Mouse (Mus musculus) embryonic facial prominence, embryonic 10.5 days (tissue): ENCODE data around the gene Soga3. TPM values are rescaled to one million over a fixed set of nuclear protein-coding genes. Genes with fewer than 3 reads are reported as not detected.
A peak's percentile ranks its signal among the peaks of the same experiment; 100 is the strongest.

ENCODE experiments used
- DNase-seq: peaks from one replicate; pipeline ENCODE4 v3.0.0-alpha.2; 2017; ENCODE audit warnings: low spot score
- H3K27ac ChIP-seq: fragments of 300-500 bp; sonication (generic); replicated peaks from 2 replicates; pipeline ENCODE4 v1.5.1; 2016; ENCODE audit warnings: mild to moderate bottlenecking
- H3K27me3 ChIP-seq: fragments of 300-500 bp; sonication (generic); replicated peaks from 2 replicates; pipeline ENCODE4 v1.6.1; 2016; ENCODE audit warnings: low read depth, mild to moderate bottlenecking; ENCODE audit not compliant: poor library complexity, severe bottlenecking
- H3K36me3 ChIP-seq: fragments of 300-500 bp; sonication (generic); replicated peaks from 2 replicates; pipeline ENCODE4 v1.6.1; 2016; ENCODE audit warnings: mild to moderate bottlenecking, moderate library complexity
- H3K4me1 ChIP-seq: fragments of 300-500 bp; sonication (generic); 2 replicates; pipeline ENCODE4 v1.6.1; 2016
- H3K4me3 ChIP-seq: fragments of 300-500 bp; sonication (generic); 2 replicates; pipeline ENCODE4 v1.5.1; 2016; ENCODE audit warnings: mild to moderate bottlenecking, moderate library complexity
- H3K9me3 ChIP-seq: fragments of 300-500 bp; sonication (generic); 2 replicates; pipeline ENCODE4 v1.6.1; 2016; ENCODE audit warnings: mild to moderate bottlenecking
- WGBS: fragments of 180-500 bp; shearing (Covaris S2); methylation state at CpG from one replicate; pipeline ENCODE4 v1.1.7; 2016; 5-methylcytosine and 5-hydroxymethylcytosine counted together
- polyA plus RNA-seq: library from polyadenylated mRNA; unstranded; fragments of >200 nt; fragmentation: Nextera tagmentation; extraction: Ambion mirVana; gene quantifications from 2 replicates; pipeline ENCODE4 v1.2.1, GENCODE M21; 2016

The Soga3 gene
- polyA plus RNA-seq, 1 experiment from 2014 or later: 6.3 TPM

DNA sequence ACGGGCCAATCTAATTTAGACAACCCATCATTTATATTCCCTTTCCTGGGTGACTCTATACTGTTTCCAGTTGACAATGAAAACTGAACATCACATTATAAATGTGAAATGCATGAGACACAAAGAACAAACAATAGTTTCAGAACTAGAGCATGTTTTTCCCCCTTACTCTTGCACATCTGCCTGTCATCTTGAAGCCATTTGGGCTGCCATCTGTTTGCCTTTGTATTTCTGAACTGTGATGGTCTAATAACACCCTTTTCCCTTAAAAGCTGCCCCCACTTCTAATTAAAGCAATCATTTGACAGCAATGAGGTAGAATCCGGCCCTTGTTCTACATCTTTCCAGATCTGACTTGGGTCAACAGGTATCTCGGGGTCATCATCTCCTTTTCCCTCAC is 32.0 kb downstream of the Soga3 start:
- Histone ChIP-seq H3K27me3 (no peaks in the 10 kb centered on the region), H3K4me3 (no peak overlapping the region), H3K4me1 (no peaks in the 10 kb centered on the region), H3K27ac (no peak overlapping the region), H3K9me3 (peaks cover 5% of the 10 kb centered on the region; the same call in 1 of the 2 replicates), H3K36me3 (peaks cover 14% of the 10 kb centered on the region)
- no peak for DNase-seq
- 69% methylated on average over 3 of the region's 3 CpGs for WGBS

DNA sequence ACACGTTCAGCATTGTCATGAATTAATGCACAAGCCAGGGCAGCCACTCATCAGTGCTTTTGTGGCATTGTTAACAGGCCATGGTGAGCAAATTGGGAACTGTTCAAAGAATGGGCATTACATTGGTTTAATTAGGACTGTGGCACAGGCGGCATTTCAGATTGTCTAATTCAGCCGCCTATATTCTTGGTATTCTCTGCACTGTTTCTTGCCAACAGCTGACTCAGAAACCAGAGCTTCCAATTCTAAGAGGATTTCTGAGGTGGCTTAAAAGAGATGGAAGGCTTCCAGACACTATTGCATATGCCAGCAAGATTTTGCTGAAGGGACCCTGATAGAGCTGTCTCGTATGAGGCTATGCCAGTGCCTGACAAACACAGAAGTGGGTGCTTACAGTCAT is 33.2 kb downstream of the Soga3 start:
- no peak overlapping the region for H3K27ac ChIP-seq
- 88% methylated on average over 4 of the region's 4 CpGs for WGBS
- DNase-seq: no peak
- H3K36me3 ChIP-seq: peaks cover 4% of the 10 kb centered on the region
- H3K4me1 ChIP-seq: no peaks in the 10 kb centered on the region
- no peaks in the 10 kb centered on the region for H3K27me3 ChIP-seq
- H3K9me3 ChIP-seq: no peaks in the 10 kb centered on the region
- no peak overlapping the region for H3K4me3 ChIP-seq

DNA sequence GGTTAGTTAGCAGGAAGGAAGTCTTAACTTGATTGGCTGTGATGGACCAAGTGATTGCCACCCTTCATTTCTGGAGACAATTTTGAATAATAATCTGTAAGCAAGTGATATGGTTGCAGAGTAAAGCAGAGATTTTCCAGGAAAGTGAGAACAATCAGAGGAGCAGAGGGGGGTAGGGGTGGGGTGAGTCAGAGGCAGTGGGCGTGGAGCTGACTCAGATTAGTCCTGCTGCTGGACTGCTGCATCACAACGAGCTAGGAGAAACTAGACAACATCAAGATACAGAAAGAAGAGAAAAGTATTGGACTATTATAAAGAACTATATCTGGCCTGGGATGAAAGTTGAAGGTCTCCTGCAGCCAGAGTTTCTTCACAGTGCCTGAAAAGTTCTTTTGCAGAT is 34.4 kb downstream of the Soga3 start:
- H3K4me1 ChIP-seq: no peaks in the 10 kb centered on the region
- no peak overlapping the region for H3K4me3 ChIP-seq
- no peaks in the 10 kb centered on the region for H3K9me3 ChIP-seq
- H3K27ac ChIP-seq: no peak overlapping the region
- H3K27me3 ChIP-seq: no peaks in the 10 kb centered on the region
- peaks cover 7% of the 10 kb centered on the region; the same call in 1 of the 2 replicates for H3K36me3 ChIP-seq
- WGBS: 50% methylated on average over 2 of the region's 2 CpGs
- no peak for DNase-seq

DNA sequence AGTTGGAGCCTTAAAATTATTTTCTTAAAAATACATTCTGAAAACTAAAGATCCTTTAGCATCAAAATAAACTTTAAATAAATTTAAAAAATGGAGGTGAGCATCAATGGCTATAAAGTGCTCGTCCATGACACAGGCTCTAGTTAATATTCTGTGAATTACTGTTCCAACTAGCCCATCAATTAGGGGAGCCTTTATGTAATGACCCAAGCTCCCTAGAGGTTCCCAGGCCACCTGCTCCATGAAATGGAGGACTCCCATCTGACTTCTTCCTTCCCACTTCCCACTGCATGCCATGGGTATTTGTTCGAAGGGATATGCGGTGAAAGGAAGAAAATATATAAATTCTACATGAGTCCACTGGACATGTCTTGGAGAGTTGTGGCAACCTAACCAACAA is 36.6 kb downstream of the Soga3 start:
- Histone ChIP-seq H3K27ac (no peak overlapping the region), H3K4me3 (no peak overlapping the region), H3K36me3 (peaks cover 7% of the 10 kb centered on the region; the same call in 1 of the 2 replicates), H3K4me1 (no peaks in the 10 kb centered on the region), H3K9me3 (no peaks in the 10 kb centered on the region), H3K27me3 (no peaks in the 10 kb centered on the region)
- WGBS: 92% methylated on average over 3 of the region's 3 CpGs
- DNase-seq: no peak

DNA sequence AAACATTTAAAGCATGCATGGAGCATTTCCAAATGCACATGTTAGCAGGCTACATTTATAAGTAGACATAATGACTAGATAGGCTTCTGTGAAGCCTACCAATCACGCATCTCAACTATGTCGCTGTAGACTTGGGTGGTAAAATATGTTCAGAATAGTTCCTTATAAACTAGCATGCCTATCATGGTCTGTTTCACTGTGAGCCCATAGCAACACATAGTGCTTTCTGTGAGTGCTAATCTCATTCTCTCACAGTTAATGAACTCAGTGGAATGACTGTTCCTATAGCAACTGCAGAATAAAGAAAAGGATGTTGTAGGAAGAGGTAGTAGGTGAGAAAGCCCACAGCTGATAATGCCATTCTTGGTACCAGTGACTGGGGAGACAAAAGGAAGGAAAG is 37.4 kb downstream of the Soga3 start:
- Histone ChIP-seq H3K27ac (no peak overlapping the region), H3K4me3 (no peak overlapping the region), H3K9me3 (no peaks in the 10 kb centered on the region), H3K27me3 (no peaks in the 10 kb centered on the region), H3K4me1 (no peaks in the 10 kb centered on the region), H3K36me3 (peaks cover 7% of the 10 kb centered on the region; the same call in 1 of the 2 replicates)
- DNase-seq: no peak
- 87% methylated on average over 2 of the region's 2 CpGs for WGBS

DNA sequence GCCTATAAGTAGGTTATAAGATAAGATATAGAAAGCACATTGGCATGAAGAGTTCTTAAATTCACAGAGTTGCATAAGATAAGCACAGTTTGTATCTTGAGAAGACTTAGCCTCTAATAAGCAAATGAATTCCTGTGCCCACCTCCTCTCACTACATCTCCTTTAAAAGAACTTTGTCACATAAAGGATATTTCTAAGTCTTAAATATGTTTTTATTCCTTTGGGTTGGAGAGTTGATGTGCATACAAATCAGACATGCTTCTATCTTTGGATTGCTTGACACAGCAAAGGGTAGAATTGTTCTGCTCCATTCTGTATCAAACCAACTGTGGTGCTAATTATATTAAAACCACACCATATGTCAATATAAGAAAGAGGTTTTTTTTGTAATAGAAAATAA is 50.1 kb downstream of the Soga3 start:
- H3K4me3 ChIP-seq: no peak overlapping the region
- H3K27me3 ChIP-seq: no peaks in the 10 kb centered on the region
- no peaks in the 10 kb centered on the region for H3K4me1 ChIP-seq
- H3K9me3 ChIP-seq: peaks cover 12% of the 10 kb centered on the region
- H3K27ac ChIP-seq: no peak overlapping the region
- DNase-seq: no peak
- peaks cover 25% of the 10 kb centered on the region for H3K36me3 ChIP-seq

DNA sequence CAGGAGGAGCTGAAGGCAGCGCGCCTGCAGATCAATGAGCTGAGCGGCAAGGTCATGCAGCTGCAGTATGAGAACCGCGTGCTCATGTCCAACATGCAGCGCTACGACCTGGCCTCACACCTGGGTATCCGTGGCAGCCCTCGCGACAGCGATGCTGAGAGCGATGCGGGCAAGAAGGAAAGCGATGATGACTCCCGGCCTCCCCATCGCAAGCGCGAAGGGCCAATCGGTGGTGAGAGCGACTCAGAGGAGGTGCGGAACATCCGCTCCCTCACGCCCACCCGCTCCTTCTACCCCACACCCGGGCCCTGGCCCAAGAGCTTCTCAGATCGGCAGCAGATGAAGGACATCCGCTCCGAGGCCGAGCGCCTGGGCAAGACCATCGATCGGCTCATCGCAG is 53.2 kb downstream of the Soga3 start:
- Histone ChIP-seq H3K36me3 (peaks cover 33% of the 10 kb centered on the region), H3K4me1 (no peaks in the 10 kb centered on the region), H3K27me3 (no peaks in the 10 kb centered on the region), H3K9me3 (peaks cover 12% of the 10 kb centered on the region), H3K4me3 (no peak overlapping the region), H3K27ac (no peak overlapping the region)
- DNase-seq: no peak
- WGBS: 95% methylated on average over 33 of the region's 33 CpGs

DNA sequence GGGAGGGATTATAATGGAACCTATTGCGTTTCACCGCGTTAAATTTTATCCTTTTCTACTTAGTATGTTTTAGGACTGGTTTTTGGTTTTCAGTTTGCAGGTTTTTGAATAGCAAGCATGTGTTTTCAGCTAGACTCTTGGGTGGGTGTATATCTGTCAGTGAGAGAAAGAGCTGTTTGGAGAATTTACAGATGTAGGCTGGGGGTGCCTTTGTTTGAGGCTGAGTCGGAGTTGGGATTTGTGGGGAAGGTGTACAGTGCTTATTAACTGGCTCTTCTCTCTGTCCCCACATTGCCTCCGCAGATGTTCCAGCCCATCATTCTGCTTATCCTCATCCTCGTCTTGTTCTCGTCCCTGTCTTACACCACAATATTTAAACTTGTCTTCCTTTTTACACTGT is 55.0 kb downstream of the Soga3 start, which contains the start of gene Gm49353:
Gene Gm49353 (plus strand): TSS at position 313 of the 400 bp plus-strand sequence.
- no peak for DNase-seq
- Histone ChIP-seq H3K36me3 (peaks cover 33% of the 10 kb centered on the region), H3K27ac (no peak within 1 kb of the TSS), H3K9me3 (peaks cover 12% of the 10 kb centered on the region), H3K27me3 (no peaks in the 10 kb centered on the region), H3K4me3 (no peak within 1 kb of the TSS), H3K4me1 (no peaks in the 10 kb centered on the region)
- WGBS: 89% methylated on average over 7 of the region's 7 CpGs

DNA sequence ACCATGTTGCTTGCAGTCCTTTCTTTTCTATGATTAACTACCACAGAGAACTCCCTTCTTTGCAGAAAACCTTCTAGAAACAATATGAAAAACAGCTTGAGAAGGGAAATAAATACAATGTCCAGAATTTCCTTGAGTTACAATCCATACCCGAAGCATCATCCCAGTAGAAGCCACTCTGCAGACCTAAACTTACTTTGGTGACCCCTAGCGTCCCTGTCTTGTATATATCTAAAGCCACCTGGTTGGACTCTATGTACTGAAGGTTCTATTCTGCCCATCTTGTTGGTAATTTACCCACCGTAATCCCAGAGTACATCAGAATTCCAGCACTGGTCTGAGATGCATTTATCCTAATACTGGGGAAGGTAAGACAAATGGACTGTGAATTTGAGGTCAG is 56.2 kb downstream of the Soga3 start:
- H3K36me3 ChIP-seq: peaks cover 33% of the 10 kb centered on the region
- H3K27ac ChIP-seq: no peak overlapping the region
- no peaks in the 10 kb centered on the region for H3K27me3 ChIP-seq
- H3K4me1 ChIP-seq: no peaks in the 10 kb centered on the region
- WGBS: 75% methylated on average over 3 of the region's 3 CpGs
- no peak for DNase-seq
- H3K4me3 ChIP-seq: no peak overlapping the region
- H3K9me3 ChIP-seq: peaks cover 12% of the 10 kb centered on the region

DNA sequence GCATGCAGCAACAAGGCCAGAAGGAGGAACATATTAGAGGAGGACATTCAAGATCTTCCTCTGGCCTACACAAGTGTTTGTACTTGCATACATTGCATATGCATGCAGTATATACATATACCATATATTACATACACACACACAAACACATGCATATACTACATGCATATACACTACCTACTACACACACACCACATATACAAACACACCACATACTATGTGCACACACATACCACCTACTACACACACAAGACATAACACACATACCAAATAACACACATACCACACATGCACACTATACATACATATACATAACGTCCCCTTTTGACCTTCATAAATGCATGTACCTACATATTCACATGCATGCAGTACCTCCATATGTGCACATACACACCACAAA is 57.0 kb downstream of the Soga3 start:
- WGBS: 89% methylated on average over 1 of the region's 1 CpGs
- Histone ChIP-seq H3K4me1 (no peaks in the 10 kb centered on the region), H3K9me3 (peaks cover 12% of the 10 kb centered on the region), H3K4me3 (no peak overlapping the region), H3K27me3 (no peaks in the 10 kb centered on the region), H3K27ac (no peak overlapping the region), H3K36me3 (peaks cover 33% of the 10 kb centered on the region)
- DNase-seq: no peak

DNA sequence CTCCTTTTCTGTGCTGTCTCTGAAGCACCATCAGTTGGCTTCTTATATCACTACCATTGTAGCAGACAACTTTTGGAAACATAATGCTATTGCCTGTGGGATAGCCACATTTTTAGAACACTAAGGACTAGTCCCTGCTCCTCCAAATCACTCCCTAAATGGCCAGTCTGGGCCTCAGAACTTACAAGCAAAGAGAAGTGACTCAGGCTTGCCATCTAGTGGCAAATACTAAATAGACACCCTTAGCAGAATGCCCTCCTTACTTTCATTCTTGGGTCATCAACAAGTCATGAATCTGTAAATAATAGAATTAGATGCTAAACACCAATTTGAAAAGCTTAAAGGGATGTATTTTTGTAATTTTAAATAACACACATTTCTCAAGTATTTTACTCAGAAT is 63.1 kb downstream of the Soga3 start:
- peak; percentile 22 for DNase-seq
- Histone ChIP-seq H3K27ac (no peak overlapping the region), H3K36me3 (no peaks in the 10 kb centered on the region), H3K9me3 (no peaks in the 10 kb centered on the region), H3K4me1 (peaks cover 6% of the 10 kb centered on the region), H3K27me3 (no peaks in the 10 kb centered on the region), H3K4me3 (no peak overlapping the region)

DNA sequence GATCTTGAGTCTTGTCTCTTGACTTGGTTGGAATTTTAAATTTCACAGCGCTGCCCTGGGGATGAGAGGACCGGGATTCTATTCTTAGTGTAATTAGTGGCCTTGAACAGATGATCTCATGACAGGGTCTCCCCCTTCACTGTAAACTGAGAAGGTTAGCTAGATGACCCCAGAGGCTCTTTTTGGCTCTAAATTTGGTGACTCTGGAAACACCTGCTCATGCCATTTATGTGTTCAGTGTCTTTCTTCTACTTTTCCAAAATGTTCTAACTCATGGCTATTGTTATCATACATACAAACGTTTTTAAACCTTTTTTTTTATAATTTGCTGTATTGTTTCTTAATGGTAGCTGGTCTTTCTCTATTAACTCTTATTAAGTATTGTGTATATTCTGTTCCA is 65.1 kb downstream of the Soga3 start:
- WGBS: 53% methylated on average over 3 of the region's 3 CpGs
- Histone ChIP-seq H3K4me3 (no peak overlapping the region), H3K4me1 (peaks cover 9% of the 10 kb centered on the region)

DNA sequence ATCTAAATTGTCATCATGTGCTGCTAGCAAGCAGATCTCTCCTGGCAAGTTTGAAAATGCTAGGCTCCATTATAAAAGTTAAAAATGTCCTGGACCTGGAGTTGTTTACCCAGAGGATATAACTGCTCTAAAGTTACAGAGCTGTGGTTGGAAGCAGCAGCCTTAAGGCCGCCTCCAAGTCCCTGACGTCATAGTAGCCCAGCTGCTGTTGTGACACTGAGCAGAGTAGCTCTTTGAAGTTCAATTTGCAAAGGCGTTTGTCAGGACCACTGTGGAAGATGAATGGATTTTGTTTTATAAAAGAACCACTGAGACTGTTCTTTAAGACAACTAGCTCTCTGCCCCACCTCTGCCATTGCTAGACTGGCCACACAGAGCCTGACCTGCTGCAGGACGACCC is 67.8 kb downstream of the Soga3 start, which contains the start of gene 9330159F19Rik:
Gene 9330159F19Rik (plus strand): TSS at position 154 of the 400 bp plus-strand sequence.
- H3K36me3 ChIP-seq: no peaks in the 10 kb centered on the region
- WGBS: 22% methylated on average over 4 of the region's 4 CpGs
- H3K27me3 ChIP-seq: no peaks in the 10 kb centered on the region
- DNase-seq: peak; percentile 63
- no peaks in the 10 kb centered on the region for H3K9me3 ChIP-seq
- no peak within 1 kb of the TSS; the same call in 1 of the 2 replicates for H3K27ac ChIP-seq
- peaks cover 9% of the 10 kb centered on the region for H3K4me1 ChIP-seq
- H3K4me3 ChIP-seq: no peak within 1 kb of the TSS; the same call in 1 of the 2 replicates

More for the DNA sequence above, 65.1 kb downstream of the Soga3 start:
- DNase-seq: no peak
- Histone ChIP-seq H3K36me3 (no peaks in the 10 kb centered on the region), H3K27me3 (no peaks in the 10 kb centered on the region), H3K27ac (no peak overlapping the region), H3K9me3 (no peaks in the 10 kb centered on the region)
